Mouse (Mus musculus): ENCODE data around the gene Ankrd17. TPM values are rescaled to one million over a fixed set of nuclear protein-coding genes. Genes with fewer than 3 reads are reported as not detected.

Gene Ankrd17
- total RNA-seq, 2 experiments from 2014 or later, result 115 TPM

DNA sequence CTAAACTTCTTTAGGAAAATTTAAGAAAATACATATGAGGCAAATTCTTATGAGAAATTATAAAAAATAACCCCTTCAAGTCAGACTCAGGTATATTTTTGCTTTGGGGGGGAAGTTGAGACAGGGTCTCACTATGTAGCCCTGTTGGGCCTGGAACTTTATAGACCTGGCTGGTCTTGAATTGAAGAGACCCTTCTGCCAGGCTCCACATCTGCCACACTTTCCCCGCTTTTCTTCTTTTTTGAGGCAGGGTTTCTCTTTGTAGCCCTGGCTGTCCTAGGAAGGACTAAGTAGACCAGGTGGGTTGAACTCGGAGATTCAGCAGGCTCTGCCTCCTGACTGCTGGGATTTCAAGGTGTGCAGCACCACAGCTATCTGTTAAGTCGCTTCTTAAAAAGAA is 139.7 kb downstream of the Ankrd17 start:
- no peak for ATAC-seq (replicated peaks; ENCODE audit: low FRiP score, low TSS enrichment, poor library complexity, severe bottlenecking)

DNA sequence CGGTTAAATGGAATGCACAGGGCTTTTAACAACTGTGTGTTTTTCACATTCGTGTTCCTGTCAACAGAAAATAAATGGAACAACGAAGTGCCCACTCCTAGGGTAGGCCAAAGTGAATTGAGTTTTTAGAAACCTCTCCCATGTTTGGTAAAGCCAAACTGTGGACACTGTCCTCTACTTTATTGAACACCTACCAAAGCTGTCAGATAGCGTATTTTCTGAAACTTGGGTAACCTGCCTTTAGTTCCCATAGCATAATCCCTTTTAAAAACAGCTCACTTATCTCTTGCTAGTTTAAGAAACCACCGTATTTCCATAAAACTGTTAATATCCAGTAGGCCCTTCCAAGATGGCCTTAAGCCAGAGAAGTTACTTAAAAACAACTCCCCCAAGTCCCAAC is 141.6 kb downstream of the Ankrd17 start:
- ATAC-seq (replicated peaks; ENCODE audit: low FRiP score, low TSS enrichment, poor library complexity, severe bottlenecking), result no peak

DNA sequence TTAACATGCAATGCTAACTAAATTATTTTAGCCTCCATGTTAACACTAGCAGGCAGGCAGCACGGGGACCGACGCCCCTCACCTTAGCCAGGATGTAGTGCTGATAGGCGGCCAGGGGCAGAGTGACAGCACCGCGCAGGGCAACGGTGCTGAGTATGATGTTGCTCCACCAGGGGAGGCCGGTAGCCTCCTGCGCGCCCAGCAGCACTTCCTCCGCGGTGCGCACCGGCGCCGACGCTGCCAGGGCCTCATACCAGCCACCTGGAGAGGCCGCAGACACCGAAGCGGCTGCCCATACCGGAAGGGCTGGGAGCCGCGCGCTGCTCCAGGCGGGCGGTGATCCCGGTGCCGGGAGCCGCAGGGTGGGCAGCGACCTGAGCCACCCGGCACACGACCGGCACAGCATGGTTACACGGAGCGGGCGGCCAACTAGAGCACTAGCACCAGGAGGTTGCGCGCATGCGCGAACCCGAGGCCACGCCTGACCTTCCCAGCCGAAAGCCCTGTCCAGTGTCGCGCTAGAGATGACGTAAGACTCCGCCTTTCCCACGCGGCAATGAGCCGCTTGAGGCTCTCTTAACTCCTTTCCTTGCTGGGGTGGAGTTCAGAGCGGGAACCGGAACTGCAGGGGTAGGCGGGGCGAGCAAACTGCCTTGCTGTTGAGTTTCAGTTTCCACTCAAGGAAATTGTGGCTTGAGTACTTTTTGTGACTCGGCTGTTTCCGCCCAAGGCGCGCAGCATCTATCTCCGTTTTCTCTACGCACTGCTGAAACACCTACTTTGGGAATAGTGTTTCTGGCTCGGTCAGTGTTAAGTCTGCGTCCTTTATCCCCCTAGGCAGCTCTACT is 142.6 kb downstream of the Ankrd17 start, which contains the start of gene Cox18:
Gene Cox18 (minus strand): TSS at position 468 of the 848 bp plus-strand sequence.
- ATAC-seq (replicated peaks; ENCODE audit: low FRiP score, low TSS enrichment, poor library complexity, severe bottlenecking), result peak; percentile 95

DNA sequence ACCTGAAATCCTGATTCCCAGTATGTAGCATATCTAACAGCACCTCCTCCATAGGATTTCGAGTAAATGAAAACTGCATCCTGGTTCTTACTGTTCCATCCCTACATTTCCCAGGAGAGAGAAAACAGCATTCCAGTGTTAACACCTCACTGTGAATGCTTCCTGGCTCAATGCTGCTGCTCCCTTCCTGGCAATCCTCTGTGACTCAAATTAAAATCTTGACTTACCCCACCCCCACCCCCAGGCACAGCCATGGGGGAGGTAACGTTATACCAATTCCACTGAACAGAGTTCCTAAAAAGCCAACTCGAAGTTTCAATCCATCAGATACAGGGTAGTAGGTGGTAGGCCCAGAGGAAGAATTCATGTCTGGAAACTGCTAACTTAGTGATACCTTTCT is 143.4 kb downstream of the Ankrd17 start:
- no peak for ATAC-seq (replicated peaks; ENCODE audit: low FRiP score, low TSS enrichment, poor library complexity, severe bottlenecking)

DNA sequence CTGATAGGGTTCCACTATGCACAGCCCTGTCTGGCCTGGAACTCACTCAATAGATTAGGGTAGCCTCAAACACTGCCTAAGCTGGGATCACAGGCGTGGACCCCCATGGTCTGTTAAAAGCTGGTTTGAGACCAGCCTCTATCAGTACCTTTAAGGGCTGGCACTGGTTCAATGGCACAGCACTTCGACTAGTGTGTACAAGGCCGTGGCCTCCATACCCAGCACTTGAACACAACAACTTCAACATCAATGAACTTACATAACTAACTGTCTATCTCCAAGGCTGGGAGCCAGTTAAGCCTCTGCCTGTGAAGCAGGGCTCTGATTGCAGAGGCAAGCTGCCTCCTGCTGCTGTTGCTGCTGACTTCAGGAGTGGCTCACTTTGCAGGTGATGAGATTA is 148.6 kb downstream of the Ankrd17 start:
- ATAC-seq (replicated peaks; ENCODE audit: low FRiP score, low TSS enrichment, poor library complexity, severe bottlenecking), result no peak

DNA sequence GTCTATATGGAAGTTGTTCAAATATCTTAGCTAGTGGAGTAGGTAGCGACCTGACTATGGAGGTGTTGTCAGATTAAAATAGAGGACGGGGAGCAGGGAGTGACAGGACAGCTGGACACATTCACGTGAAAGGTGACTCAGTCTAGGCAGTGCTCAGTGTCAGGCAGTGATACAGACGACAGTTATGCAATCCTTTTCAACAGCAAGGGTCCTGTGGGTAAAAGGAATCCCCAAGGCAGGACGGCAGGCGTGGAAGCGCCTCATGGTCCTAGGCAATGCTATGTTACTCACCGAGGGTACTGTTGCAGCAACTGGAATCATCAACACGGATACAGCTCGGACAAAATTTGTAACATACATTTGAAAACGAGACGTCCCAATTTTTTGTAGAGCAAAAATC is 149.2 kb downstream of the Ankrd17 start:
- no peak for ATAC-seq (replicated peaks; ENCODE audit: low FRiP score, low TSS enrichment, poor library complexity, severe bottlenecking)

DNA sequence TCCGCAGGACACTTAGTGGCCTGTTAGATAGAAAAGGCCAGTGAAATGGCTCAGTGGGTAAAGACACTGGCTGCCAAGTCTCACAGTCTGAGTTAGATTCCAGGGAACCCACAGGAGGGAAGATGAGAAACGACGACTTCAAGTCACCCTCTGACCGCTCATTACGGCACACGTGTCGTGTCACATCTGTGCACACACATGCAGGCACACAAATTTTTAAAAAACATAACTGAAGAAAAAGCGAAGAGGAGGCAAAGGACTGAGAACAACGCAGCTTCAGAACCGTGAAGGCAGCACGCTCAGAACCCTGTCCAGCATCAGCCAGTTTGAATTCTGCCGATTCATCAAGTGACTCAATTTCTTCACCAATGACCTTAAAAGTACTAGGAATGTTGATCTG is 153.0 kb downstream of the Ankrd17 start:
- no peak for ATAC-seq (replicated peaks; ENCODE audit: low FRiP score, low TSS enrichment, poor library complexity, severe bottlenecking)

DNA sequence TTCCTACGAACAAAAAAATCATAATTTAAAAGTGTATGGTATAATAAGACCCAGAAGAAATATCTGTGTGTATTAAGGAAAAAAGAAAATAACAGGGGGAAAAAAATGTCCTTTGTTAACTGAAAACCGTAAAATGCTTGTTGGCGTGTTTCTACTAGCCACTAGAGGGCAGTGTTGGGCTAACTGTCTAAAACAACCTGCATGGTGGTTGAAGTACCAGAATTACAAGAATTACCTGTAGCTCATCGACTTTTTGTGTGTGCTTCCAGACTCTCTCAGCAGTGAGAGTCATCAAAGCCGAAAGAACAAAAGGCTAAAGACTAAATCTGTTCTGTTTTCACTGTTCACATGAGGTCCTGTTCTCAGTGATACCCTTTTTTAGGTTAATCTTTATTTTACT is 163.2 kb downstream of the Ankrd17 start:
- peak; percentile 82 for ATAC-seq (replicated peaks; ENCODE audit: low FRiP score, low TSS enrichment, poor library complexity, severe bottlenecking)

DNA sequence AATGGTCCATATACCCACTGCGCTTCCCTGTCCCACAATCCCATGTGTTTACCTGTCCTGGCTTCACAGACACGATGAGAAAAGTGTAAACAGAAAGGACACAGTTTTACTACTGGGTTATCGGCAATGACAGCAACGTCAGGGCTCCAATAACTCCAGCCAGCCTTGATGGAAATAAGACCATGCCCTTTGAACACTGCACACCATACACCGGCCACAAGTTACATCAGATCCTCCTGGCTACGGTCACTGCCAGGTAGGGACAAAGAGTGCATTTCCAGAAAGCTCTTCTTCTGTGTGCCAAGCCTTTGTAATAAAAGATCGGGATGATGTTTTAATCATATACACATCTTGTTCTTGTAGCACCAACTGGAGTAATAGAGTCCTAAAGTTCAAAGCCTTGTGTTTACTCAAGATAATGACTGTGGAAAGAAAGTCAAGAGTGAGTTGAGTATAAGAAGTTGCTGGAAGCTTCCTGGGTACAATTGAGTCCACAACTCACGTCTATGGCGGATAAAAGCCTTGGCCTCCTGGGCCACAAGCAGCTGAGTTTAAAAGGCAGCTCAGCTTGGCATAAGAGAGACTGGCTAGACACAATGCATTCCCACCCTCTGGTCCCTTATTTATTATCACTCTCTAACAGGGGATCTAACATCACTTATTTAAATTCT is 163.8 kb downstream of the Ankrd17 start:
- 0 out of 2 replicates have a peak, but pooled peaks have one; percentile 4 for ATAC-seq (replicated peaks; ENCODE audit: low FRiP score, low TSS enrichment, poor library complexity, severe bottlenecking)

DNA sequence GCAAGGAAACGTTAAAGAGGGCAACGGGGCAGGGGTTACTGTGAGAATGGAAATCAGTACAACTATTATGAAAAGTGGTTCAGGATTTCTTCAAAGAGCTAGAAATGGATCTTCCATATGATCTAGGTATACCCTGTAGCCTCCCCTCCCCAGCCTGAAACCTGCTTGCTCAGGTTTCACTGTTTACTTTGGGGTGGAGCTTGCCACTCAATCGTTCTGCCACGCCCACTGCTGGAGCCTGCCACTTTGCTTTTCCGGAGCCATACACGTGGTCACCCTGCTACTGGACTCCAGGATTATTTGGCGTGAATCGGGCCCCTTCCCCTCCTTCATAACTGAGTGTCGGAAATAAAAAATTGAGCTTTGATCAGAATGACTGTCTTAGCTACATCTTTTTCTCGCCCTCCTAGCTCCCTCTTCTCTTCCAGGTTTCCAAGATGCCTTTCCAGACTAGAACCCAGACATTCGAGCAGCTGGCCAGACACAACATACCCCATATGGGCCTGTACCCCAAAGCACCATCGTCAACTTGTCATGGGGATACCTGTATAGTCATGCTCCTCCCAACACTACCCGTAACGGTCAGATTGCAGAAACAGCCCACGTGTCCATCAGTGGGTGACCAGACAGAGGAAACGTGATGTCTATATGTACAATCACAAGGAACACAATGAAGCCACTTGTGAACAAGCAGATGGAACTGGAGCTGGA is 166.3 kb downstream of the Ankrd17 start:
- no peak for ATAC-seq (replicated peaks; ENCODE audit: low FRiP score, low TSS enrichment, poor library complexity, severe bottlenecking)

DNA sequence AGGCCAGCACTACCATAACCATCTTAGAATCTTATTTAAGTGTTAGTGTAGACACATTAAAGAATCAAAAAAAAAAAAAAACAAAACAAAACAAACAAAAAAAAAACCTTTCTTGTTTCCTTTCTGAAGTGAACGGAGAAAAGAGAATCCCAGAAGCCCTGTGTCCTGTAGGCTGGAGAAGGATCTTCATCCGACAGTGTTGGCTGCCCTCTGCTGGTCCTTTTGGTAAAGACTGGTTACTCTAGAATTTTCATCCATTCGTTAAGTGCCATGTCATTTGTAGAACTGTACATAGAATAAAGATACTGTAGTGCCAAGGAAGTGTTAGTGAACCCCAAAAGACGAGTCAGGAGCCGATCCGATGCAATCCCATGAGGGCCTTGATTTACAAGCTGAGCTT is 171.5 kb downstream of the Ankrd17 start:
- ATAC-seq (replicated peaks; ENCODE audit: low FRiP score, low TSS enrichment, poor library complexity, severe bottlenecking), result peak; percentile 95

DNA sequence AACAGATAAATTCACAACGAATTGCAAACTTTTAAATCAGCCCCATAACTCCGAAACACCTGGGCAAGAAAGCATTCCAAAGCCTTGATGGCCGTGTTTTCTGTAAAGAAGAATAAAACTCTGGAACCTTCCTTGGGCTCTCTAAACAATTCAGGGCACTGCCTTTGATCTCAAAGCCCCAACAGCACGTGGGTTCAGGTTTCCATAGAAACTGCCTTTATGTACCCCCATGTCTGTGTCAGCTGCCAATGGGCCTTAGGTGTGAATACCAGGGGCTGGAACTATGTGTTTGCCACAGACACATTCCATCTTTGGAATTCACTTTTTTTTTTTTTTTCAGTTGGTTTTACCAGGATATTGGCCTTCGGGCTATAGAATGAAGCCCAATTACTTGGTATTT is 183.6 kb downstream of the Ankrd17 start:
- ATAC-seq (replicated peaks; ENCODE audit: low FRiP score, low TSS enrichment, poor library complexity, severe bottlenecking), result no peak

DNA sequence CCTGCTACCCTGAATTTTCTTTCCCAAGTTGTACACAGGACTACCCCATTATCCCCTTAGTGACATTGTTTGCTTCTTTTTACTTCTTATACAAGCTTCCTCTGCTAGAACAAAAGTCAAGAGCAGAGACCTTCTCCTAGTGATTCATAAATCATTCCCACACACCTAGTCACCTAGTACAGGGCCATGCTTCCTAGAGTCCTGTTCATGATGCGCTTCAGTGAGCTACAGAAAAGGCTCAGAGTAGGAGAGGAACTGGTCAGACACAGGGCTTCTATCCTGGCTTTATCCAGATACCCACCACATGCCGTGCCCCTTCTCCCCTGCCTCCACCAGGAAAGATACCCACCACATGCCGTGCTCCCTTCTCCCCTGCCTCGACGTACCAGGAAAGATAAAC is 187.3 kb downstream of the Ankrd17 start:
- ATAC-seq (replicated peaks; ENCODE audit: low FRiP score, low TSS enrichment, poor library complexity, severe bottlenecking), result no peak

DNA sequence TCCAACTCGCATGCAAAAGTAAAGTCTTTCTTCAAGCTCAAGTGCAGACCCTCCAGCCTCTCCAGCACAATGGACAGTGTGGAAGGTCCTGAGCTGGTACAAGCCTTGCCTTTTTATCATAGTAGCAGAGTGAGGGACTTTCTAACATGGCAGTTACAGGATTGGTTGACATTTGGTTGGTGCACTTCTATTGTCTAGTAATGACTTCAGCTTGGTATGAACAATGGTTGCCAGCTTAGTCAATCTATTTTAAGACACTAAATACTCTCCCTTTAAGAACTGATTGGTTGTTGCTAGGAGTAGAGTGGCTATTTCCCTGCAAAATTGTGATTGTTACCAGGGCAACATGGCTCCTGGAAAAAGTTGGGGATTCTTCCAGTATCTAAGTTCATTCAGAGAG is 188.3 kb downstream of the Ankrd17 start:
- no peak for ATAC-seq (replicated peaks; ENCODE audit: low FRiP score, low TSS enrichment, poor library complexity, severe bottlenecking)

Other genes with a start within 250 kb of the Ankrd17 start
- 33.5 and 43.6 TPM in 2 replicates for gene Cox18, start 142.6 kb downstream of the Ankrd17 start, total RNA-seq (2014; fragmentation: Nextera tagmentation)
- gene Cox18, start 142.6 kb downstream of the Ankrd17 start, total RNA-seq (2017), result 17.1 and 17.7 TPM in 2 replicates
- 3.3 and 5.2 TPM in 2 replicates for gene Gm9958, start 627 bp upstream of the Ankrd17 start, total RNA-seq (2014; fragmentation: Nextera tagmentation)
- gene Gm9958, start 627 bp upstream of the Ankrd17 start, total RNA-seq (2017), result 1.4 and 2.4 TPM in 2 replicates
- gene Alb, start 94.3 kb upstream of the Ankrd17 start, total RNA-seq (2014; fragmentation: Nextera tagmentation), result not detected in 2 replicates
- not detected in 2 replicates for gene Alb, start 94.3 kb upstream of the Ankrd17 start, total RNA-seq (2017)
- 1.4 TPM in 1 of 2 replicates, not detected in the other for gene Afp, start 124.2 kb upstream of the Ankrd17 start, total RNA-seq (2014; fragmentation: Nextera tagmentation)
- 0.42 TPM in 1 of 2 replicates, not detected in the other for gene Afp, start 124.2 kb upstream of the Ankrd17 start, total RNA-seq (2017)
- gene Afm, start 152.4 kb upstream of the Ankrd17 start, total RNA-seq (2014; fragmentation: Nextera tagmentation), result not detected in 2 replicates
- not detected in 2 replicates for gene Afm, start 152.4 kb upstream of the Ankrd17 start, total RNA-seq (2017)
- not detected in 2 replicates for gene 5830473C10Rik, start 194.5 kb upstream of the Ankrd17 start, total RNA-seq (2014; fragmentation: Nextera tagmentation)
- not detected in 2 replicates for gene 5830473C10Rik, start 194.5 kb upstream of the Ankrd17 start, total RNA-seq (2017)

All from megakaryocyte-erythroid progenitor cell, adult 5-6 weeks (primary cell).